Mouse (Mus musculus) heart, adult 18-20 months (tissue): Measurements from ENCODE around the gene Sesn2. TPM values are rescaled to one million over a fixed set of nuclear protein-coding genes. Genes with fewer than 3 reads are reported as not detected.
"Not testable (repeated sequence)": the region's sequence is repeated elsewhere in the genome, so short reads cannot be mapped to it uniquely, and the experiment has no call there.

Experiments used
- DNase-seq, 2 experiments: peaks; one replicate each; pipeline ENCODE4 v3.0.0; 2021 to 2022; ENCODE audit warnings: mixed read lengths in 1 of 2
- total RNA-seq, 2 experiments: library from RNA; stranded (reverse); gene quantifications; 2 replicates each; pipeline ENCODE4 v1.2.3; 2021

Sesn2 gene
- total RNA-seq, 2 experiments from 2014 or later = 2.8 TPM

- peak in 1 of 2 experiments; percentile 15 for DNase-seq
Measured at GRCm38 (mm10) chr4:132482956-132483608, 27.2 kb downstream of the Sesn2 start.

- DNase-seq = not testable (repeated sequence)
Measured at GRCm38 (mm10) chr4:132482104-132482503, 28.2 kb downstream of the Sesn2 start.

- no peak for DNase-seq
Measured at GRCm38 (mm10) chr4:132477833-132478232, 32.5 kb downstream of the Sesn2 start.

GRCm38 (mm10) chr4:132475895-132476878 lies 34.1 kb downstream of the Sesn2 start:
- no peak for DNase-seq

- DNase-seq = peak in 1 of 2 experiments; percentile 27
Measured at GRCm38 (mm10) chr4:132474631-132475030, 35.7 kb downstream of the Sesn2 start.

- DNase-seq = no peak
Measured at GRCm38 (mm10) chr4:132473411-132473810, 36.9 kb downstream of the Sesn2 start.

GRCm38 (mm10) chr4:132469873-132470272 lies 40.4 kb downstream of the Sesn2 start:
- DNase-seq = no peak

GRCm38 (mm10) chr4:132464255-132464613 lies 46.1 kb downstream of the Sesn2 start:
- no peak for DNase-seq

- DNase-seq = peak; percentile 96 to 97
Measured at GRCm38 (mm10) chr4:132463430-132464254, 46.7 kb downstream of the Sesn2 start, which contains the start of gene Med18. TSS of gene Med18 (minus strand) at chr4:132463921.

- no peak for DNase-seq
Measured at GRCm38 (mm10) chr4:132462836-132463235, 47.5 kb downstream of the Sesn2 start.

- no peak for DNase-seq
Measured at GRCm38 (mm10) chr4:132460225-132460624, 50.1 kb downstream of the Sesn2 start.

GRCm38 (mm10) chr4:132455561-132455960 lies 54.7 kb downstream of the Sesn2 start:
- no peak for DNase-seq

- DNase-seq = no peak
Measured at GRCm38 (mm10) chr4:132455146-132455545, 55.2 kb downstream of the Sesn2 start.

- no peak for DNase-seq
Measured at GRCm38 (mm10) chr4:132454216-132454615, 56.1 kb downstream of the Sesn2 start.

GRCm38 (mm10) chr4:132449778-132450177 lies 60.5 kb downstream of the Sesn2 start:
- no peak for DNase-seq

GRCm38 (mm10) chr4:132446105-132446504 lies 64.2 kb downstream of the Sesn2 start:
- DNase-seq = no peak

GRCm38 (mm10) chr4:132444516-132444915 lies 65.8 kb downstream of the Sesn2 start:
- DNase-seq = no peak

Other genes starting within 250 kb of the Sesn2 start
- gene Gmeb1, start 248.9 kb downstream of the Sesn2 start, total RNA-seq = 1 to 10 TPM; 9.1 to 9.4 TPM
- gene Taf12, start 236.1 kb downstream of the Sesn2 start, total RNA-seq = 10 to 100 TPM; 31.7 to 32.9 TPM
- gene Rab42, start 207.1 kb downstream of the Sesn2 start, total RNA-seq = 1 to 10 TPM in 1 of 2 experiments, under 1 TPM in 1; 0.84 to 1.2 TPM
- gene Trnau1ap, start 181.0 kb downstream of the Sesn2 start, total RNA-seq = 10 to 100 TPM; 20.3 to 22.3 TPM
- gene Rcc1, start 156.9 kb downstream of the Sesn2 start, total RNA-seq = 1 to 10 TPM; 6.4 to 7.5 TPM
- gene Phactr4, start 88.0 kb downstream of the Sesn2 start, total RNA-seq = 10 to 100 TPM; 17.6 to 20.1 TPM
- gene Med18, start 46.6 kb downstream of the Sesn2 start, total RNA-seq = 1 to 10 TPM; 4.1 to 4.5 TPM
- gene Atpif1, start 23.2 kb upstream of the Sesn2 start, total RNA-seq = 100 to 1,000 TPM; 326 to 345 TPM
- 10 to 100 TPM; 51.0 to 52.9 TPM for gene Dnajc8, start 25.0 kb upstream of the Sesn2 start, total RNA-seq
- gene Ptafr, start 53.6 kb upstream of the Sesn2 start, total RNA-seq = 1 to 10 TPM; 1.3 to 1.5 TPM
- gene Eya3, start 128.5 kb upstream of the Sesn2 start, total RNA-seq = 10 to 100 TPM; 32.5 to 33.9 TPM
- 1 to 10 TPM; 1.7 to 2.0 TPM for gene Xkr8, start 222.0 kb upstream of the Sesn2 start, total RNA-seq
- under 1 TPM; 0.51 to 0.79 TPM for gene Smpdl3b, start 246.8 kb upstream of the Sesn2 start, total RNA-seq